Mouse (Mus musculus) cortical plate, adult 2 months (tissue): Measurements from ENCODE around the gene Scnn1a.

ENCODE experiments used
- CTCF ChIP-seq: fragments of 200-500 bp; IDR thresholded peaks from 2 replicates; pipeline ENCODE4 v1.5.1; 2011; ENCODE audit warnings: mild to moderate bottlenecking, control low read depth, low read length; ENCODE audit not compliant: insufficient read depth; ENCODE audit errors: extremely low read depth
- POLR2A ChIP-seq: fragments of 200-500 bp; IDR thresholded peaks from 2 replicates; pipeline ENCODE4 v1.6.1; 2011; ENCODE audit warnings: mild to moderate bottlenecking, low read length, control low read depth; ENCODE audit not compliant: insufficient read depth; ENCODE audit errors: extremely low read depth

- TF ChIP-seq CTCF (no peak), POLR2A (no peak)
These were observed 42.6 kb downstream of the Scnn1a start for GRCm38 (mm10) chr6:125363021-125363420.
